Mouse (Mus musculus) midbrain, postnatal 0 days (tissue): Measurements from ENCODE around the gene Fsd2. TPM values are rescaled to one million over a fixed set of nuclear protein-coding genes. Genes with fewer than 3 reads are reported as not detected.
A peak's percentile ranks its signal among the peaks of the same experiment; 100 is the strongest.

Experiments
- ATAC-seq: fragments of 200-750 bp; cut with Nextera tagmentation; 2 replicates; pipeline ENCODE4 v1.8.0; 2017; ENCODE audit warnings: moderate number of reproducible peaks, mild to moderate bottlenecking, moderate TSS enrichment, moderate library complexity; ENCODE audit not compliant: low FRiP score
- DNase-seq: peaks from one replicate; pipeline ENCODE4 v3.0.0-alpha.2; 2015; ENCODE audit warnings: low spot score
- H3K27ac ChIP-seq: fragments of 300-500 bp; sonication (generic); 2 replicates; pipeline ENCODE4 v1.5.1; 2014; ENCODE audit warnings: low read depth, mild to moderate bottlenecking, low read length, mixed read lengths
- H3K27me3 ChIP-seq: fragments of 300-500 bp; sonication (generic); 2 replicates; pipeline ENCODE4 v1.6.1; 2014; ENCODE audit warnings: low read length, control low read depth, mixed read lengths; ENCODE audit not compliant: insufficient read depth
- H3K36me3 ChIP-seq: fragments of 300-500 bp; sonication (generic); 2 replicates; pipeline ENCODE4 v1.6.1; 2014; ENCODE audit warnings: low read length, control low read depth, mixed read lengths; ENCODE audit not compliant: insufficient read depth
- H3K4me1 ChIP-seq: fragments of 300-500 bp; sonication (generic); 2 replicates; pipeline ENCODE4 v1.6.1; 2014; ENCODE audit warnings: mild to moderate bottlenecking, control low read depth, antibody characterized with exemption, low read length, mixed read lengths; ENCODE audit not compliant: insufficient read depth
- H3K4me2 ChIP-seq: fragments of 300-500 bp; sonication (generic); 2 replicates; pipeline ENCODE4 v1.6.1; 2014; ENCODE audit warnings: low read depth, mild to moderate bottlenecking, low read length, mixed read lengths; ENCODE audit not compliant: poor library complexity, severe bottlenecking
- H3K4me3 ChIP-seq: fragments of 300-500 bp; sonication (generic); 2 replicates; pipeline ENCODE4 v1.5.1; 2014; ENCODE audit warnings: low read depth, mild to moderate bottlenecking, low read length, moderate library complexity
- H3K9ac ChIP-seq: fragments of 300-500 bp; sonication (generic); replicated peaks from 2 replicates; pipeline ENCODE4 v1.6.1; 2014; ENCODE audit warnings: mild to moderate bottlenecking, low read length, moderate library complexity, mixed read lengths; ENCODE audit not compliant: poor library complexity, severe bottlenecking
- H3K9me3 ChIP-seq: fragments of 300-500 bp; sonication (generic); 2 replicates; pipeline ENCODE4 v1.6.1; 2016; ENCODE audit warnings: low read length, control low read depth
- CTCF ChIP-seq: IDR thresholded peaks from 2 replicates; pipeline ENCODE4 v1.5.1; 2016; ENCODE audit warnings: antibody characterized with exemption, mild to moderate bottlenecking
- WGBS: fragments of 180-500 bp; shearing (Covaris S2); extraction: QIAGEN DNeasy Blood & Tissue Kit; methylation state at CpG from one replicate; pipeline ENCODE4 v1.1.7; 2014; 5-methylcytosine and 5-hydroxymethylcytosine counted together
- polyA plus RNA-seq: library from polyadenylated mRNA; unstranded; fragments of >200 nt; fragmentation: Nextera tagmentation; extraction: Ambion mirVana; gene quantifications from 2 replicates; pipeline ENCODE4 v1.2.1, GENCODE M21; 2015
- total RNA-seq: library from RNA; depleted of rRNA; stranded (reverse); fragments of >200 nt; gene quantifications from 2 replicates; pipeline ENCODE4 v1.2.3, GENCODE M21; 2014

Gene Fsd2
- total and polyA plus RNA-seq, 2 experiments from 2014 or later, result 0.22 to 0.36 TPM

DNA sequence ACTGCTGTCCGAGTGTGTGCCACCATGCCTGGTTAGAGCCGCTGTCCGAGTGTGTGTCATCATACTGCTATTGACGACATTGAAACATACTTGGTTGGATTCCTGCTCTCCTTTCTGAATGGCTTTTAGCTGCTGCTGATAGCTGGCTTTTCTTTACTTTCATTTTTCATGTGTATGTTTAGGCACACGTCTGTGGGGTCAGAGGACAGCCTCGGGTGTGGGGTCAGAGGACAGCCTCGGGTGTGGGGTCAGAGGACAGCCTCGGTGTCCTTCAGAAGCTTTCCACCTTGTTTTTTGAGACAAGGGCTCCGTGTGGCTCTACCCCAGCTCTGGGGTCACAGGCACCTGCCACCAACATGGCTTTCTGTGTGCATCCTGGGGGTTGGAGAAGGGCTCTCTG lies 25.9 kb upstream of the Fsd2 start:
- Histone ChIP-seq H3K27ac (no peak overlapping the region), H3K27me3 (no peaks in the 10 kb centered on the region), H3K9me3 (no peaks in the 10 kb centered on the region), H3K36me3 (peaks cover 54% of the 10 kb centered on the region), H3K4me2 (no peak overlapping the region), H3K4me1 (no peaks in the 10 kb centered on the region), H3K4me3 (no peak overlapping the region), H3K9ac (no peak overlapping the region)
- ATAC-seq, result no peak
- DNase-seq, result no peak
- 87% methylated on average over 9 of the region's 9 CpGs for WGBS
- no peak for TF ChIP-seq CTCF

DNA sequence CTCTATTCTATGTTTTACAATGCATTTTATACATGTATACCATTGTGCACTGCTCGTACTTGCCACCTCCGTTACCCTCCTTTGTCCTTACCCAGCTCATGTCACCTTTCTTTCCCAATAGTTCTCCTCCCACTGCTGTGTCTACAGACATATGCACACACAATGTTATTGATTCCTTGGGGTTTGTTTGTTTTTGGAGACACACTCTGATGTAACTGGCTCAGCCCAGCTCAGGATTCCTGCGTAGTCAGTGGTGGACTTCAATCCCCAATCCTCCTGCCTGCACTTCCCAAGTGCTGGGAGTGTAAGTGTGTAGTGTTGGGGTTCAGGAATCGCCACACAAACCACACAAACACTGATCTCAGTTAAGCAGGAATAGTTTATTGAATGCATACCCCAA lies 20.5 kb upstream of the Fsd2 start:
- H3K27ac ChIP-seq, result no peak overlapping the region
- H3K9me3 ChIP-seq, result no peaks in the 10 kb centered on the region
- no peak overlapping the region for H3K4me3 ChIP-seq
- no peak for ATAC-seq
- peaks cover 40% of the 10 kb centered on the region for H3K36me3 ChIP-seq
- TF ChIP-seq CTCF, result no peak
- no peaks in the 10 kb centered on the region for H3K4me1 ChIP-seq
- DNase-seq, result no peak
- WGBS, result 85% methylated on average over 4 of the region's 4 CpGs
- no peak overlapping the region for H3K4me2 ChIP-seq
- H3K27me3 ChIP-seq, result no peaks in the 10 kb centered on the region
- no peak overlapping the region for H3K9ac ChIP-seq

DNA sequence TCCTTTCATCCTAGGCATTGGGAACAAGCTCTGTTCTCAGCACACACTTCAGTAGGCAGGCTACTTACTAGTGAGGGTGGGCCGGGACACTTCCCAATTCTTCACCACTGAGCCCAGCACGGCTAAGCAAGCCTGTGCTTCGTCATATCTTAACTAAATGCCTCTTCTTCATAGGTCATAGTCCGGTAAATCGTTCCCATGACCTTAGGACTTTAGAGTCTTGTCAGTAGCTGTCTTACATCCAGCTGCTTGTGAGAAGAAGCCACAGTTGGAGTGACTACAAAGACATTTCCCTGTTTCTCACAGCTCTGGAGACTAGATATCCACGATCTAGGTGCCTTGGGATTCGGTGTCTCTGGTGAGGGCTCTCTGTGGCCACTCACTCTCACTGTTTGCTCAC lies 18.6 kb upstream of the Fsd2 start:
- DNase-seq, result no peak

DNA sequence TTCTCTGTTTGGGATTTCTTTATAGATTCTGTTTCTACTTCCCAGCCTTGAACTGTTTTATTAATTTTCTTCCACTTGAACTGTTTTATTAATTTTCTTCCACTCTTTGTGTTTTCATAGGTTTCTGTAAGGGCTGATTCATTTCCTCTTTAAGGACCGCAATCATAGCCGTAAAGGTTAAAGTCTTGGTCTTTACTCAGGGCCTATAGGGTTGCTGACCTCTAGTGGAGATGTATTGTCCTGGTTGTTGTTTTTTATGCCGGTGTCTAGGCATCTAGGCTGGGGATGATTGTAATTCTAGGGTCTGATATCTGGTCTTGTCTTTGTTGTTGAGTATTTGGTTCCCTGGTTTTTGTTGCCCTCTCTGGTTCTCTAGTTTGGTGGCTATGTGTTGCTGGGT lies 16.8 kb upstream of the Fsd2 start:
- no peak for ATAC-seq
- no peak overlapping the region for H3K4me3 ChIP-seq
- no peak for DNase-seq
- 74% methylated on average over 3 of the region's 3 CpGs for WGBS
- no peak overlapping the region for H3K4me2 ChIP-seq
- no peak overlapping the region for H3K27ac ChIP-seq
- TF ChIP-seq CTCF, result peak; percentile 45
- no peak overlapping the region for H3K9ac ChIP-seq
- H3K27me3 ChIP-seq, result no peaks in the 10 kb centered on the region
- H3K36me3 ChIP-seq, result peaks cover 26% of the 10 kb centered on the region; the same call in 1 of the 2 replicates
- no peaks in the 10 kb centered on the region for H3K9me3 ChIP-seq
- H3K4me1 ChIP-seq, result no peaks in the 10 kb centered on the region

More for the DNA sequence above, 18.6 kb upstream of the Fsd2 start:
- Histone ChIP-seq H3K9ac (no peak overlapping the region), H3K4me3 (no peak overlapping the region), H3K27me3 (no peaks in the 10 kb centered on the region), H3K9me3 (no peaks in the 10 kb centered on the region), H3K27ac (no peak overlapping the region), H3K4me1 (no peaks in the 10 kb centered on the region), H3K36me3 (peaks cover 30% of the 10 kb centered on the region), H3K4me2 (no peak overlapping the region)
- 91% methylated on average over 7 of the region's 7 CpGs for WGBS
- no peak for TF ChIP-seq CTCF
- no peak for ATAC-seq

DNA sequence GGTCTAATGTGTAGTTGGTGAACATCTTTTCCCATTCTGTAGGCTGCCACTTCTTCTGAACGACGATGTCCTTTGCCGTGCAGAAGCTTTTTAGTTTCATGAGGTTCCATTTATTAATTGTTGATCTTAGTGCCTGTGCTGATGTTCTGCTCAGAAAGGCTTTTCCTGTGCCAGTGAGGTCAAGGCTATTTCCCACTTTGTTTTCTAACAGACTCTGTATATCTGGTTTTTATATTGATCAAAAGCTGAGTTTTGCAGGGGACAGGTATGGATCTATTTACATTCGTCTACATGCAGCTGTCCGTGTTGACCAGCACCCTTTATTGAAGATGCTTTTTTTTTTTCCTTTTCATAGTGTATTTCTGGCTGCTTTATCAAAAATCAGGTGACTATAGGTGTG lies 12.6 kb upstream of the Fsd2 start:
- no peaks in the 10 kb centered on the region for H3K9me3 ChIP-seq

DNA sequence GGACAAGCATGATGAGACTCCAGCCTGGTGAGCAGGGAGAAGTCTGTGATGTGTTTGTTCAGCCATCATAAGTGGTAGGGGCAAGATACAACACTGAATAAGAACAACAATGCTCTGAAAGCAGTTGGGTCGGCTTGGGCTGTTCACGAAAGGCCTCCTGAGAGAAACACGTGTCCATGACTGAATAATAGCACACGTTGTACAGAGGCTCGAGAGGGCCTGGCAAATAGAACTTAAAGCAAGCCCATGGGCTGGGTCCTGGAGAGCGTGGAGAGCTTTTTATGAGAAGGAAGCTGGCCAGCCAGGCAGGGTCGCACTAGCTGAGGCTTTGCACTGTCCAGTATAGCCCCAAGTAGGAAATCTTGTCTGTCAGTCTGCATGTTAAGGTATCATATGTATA lies 11.7 kb upstream of the Fsd2 start:
- Histone ChIP-seq H3K4me2 (no peak overlapping the region), H3K4me1 (peaks cover 4% of the 10 kb centered on the region; the same call in 1 of the 2 replicates), H3K27me3 (no peaks in the 10 kb centered on the region), H3K36me3 (peaks cover 16% of the 10 kb centered on the region), H3K4me3 (no peak overlapping the region), H3K27ac (no peak overlapping the region), H3K9me3 (no peaks in the 10 kb centered on the region), H3K9ac (no peak overlapping the region)
- DNase-seq, result no peak
- no peak for ATAC-seq
- 93% methylated on average over 7 of the region's 7 CpGs for WGBS
- no peak for TF ChIP-seq CTCF

More for the DNA sequence above, 12.6 kb upstream of the Fsd2 start:
- no peaks in the 10 kb centered on the region for H3K4me1 ChIP-seq
- H3K36me3 ChIP-seq, result peaks cover 16% of the 10 kb centered on the region
- no peak for DNase-seq
- ATAC-seq, result no peak
- 97% methylated on average over 5 of the region's 5 CpGs for WGBS
- TF ChIP-seq CTCF, result no peak
- no peak overlapping the region for H3K4me3 ChIP-seq
- H3K4me2 ChIP-seq, result no peak overlapping the region
- H3K9ac ChIP-seq, result no peak overlapping the region
- H3K27ac ChIP-seq, result no peak overlapping the region
- H3K27me3 ChIP-seq, result no peaks in the 10 kb centered on the region
